Mouse (Mus musculus) CH12.LX (cell line): ENCODE data around the gene Rasgrp3. TPM values are rescaled to one million over a fixed set of nuclear protein-coding genes. Genes with fewer than 3 reads are reported as not detected.
A peak's percentile ranks its signal among the peaks of the same experiment; 100 is the strongest.

Experiments
- DNase-seq: peaks from one replicate; pipeline ENCODE4 v3.0.0-alpha.2; 2013; ENCODE audit errors: extremely low read depth
- H3K27ac ChIP-seq: 2 replicates; pipeline ENCODE4 v1.5.1; 2012; ENCODE audit warnings: low read depth, mild to moderate bottlenecking, control low read depth, moderate library complexity; ENCODE audit not compliant: insufficient read depth
- H3K27me3 ChIP-seq: replicated peaks from 2 replicates; pipeline ENCODE3; 2012; ENCODE audit warnings: inconsistent platforms
- H3K36me3 ChIP-seq, 2 experiments: replicated peaks in 1 of 2; 2 replicates each; pipeline versions ENCODE3 to v1.6.1; 2012; ENCODE audit warnings: inconsistent platforms in 1 of 2, low read length in 1 of 2, mild to moderate bottlenecking in 1 of 2, mixed read lengths in 1 of 2, moderate library complexity in 1 of 2; ENCODE audit not compliant: control insufficient read depth in 1 of 2, insufficient read depth in 1 of 2
- H3K4me1 ChIP-seq, 2 experiments: 2 replicates each; pipeline ENCODE4 v1.6.1; 2012; ENCODE audit warnings: inconsistent platforms in 1 of 2, moderate library complexity in 1 of 2; ENCODE audit not compliant: insufficient read depth in 2 of 2, control insufficient read depth in 1 of 2
- H3K4me2 ChIP-seq: 2 replicates; pipeline ENCODE4 v1.6.1; 2012; ENCODE audit warnings: low read depth, mild to moderate bottlenecking, control low read depth; ENCODE audit not compliant: poor library complexity, insufficient read depth, severe bottlenecking
- H3K4me3 ChIP-seq, 3 experiments: fragments of 150-350 bp in 1 of 3; sonication (generic) in 1 of 3; replicated peaks in 1 of 3; 2 replicates each; pipeline versions ENCODE3 to v1.5.1; 2011 to 2012; ENCODE audit warnings: low read depth in 2 of 3, low read length in 2 of 3, mild to moderate bottlenecking in 2 of 3, moderate library complexity in 2 of 3, control low read depth in 1 of 3, improper control_type of control experiment in 1 of 3, inconsistent platforms in 1 of 3, mixed read lengths in 1 of 3; ENCODE audit not compliant: poor library complexity in 1 of 3
- H3K79me2 ChIP-seq: replicated peaks from 2 replicates; pipeline ENCODE4 v1.6.1; 2012; ENCODE audit warnings: mild to moderate bottlenecking, moderate library complexity; ENCODE audit not compliant: control insufficient read depth, poor library complexity, insufficient read depth, severe bottlenecking; ENCODE audit errors: extremely low read depth
- H3K9ac ChIP-seq: 2 replicates; pipeline ENCODE4 v1.6.1; 2012; ENCODE audit warnings: low read depth, mild to moderate bottlenecking, control low read depth, moderate library complexity; ENCODE audit not compliant: insufficient read depth
- H3K9me3 ChIP-seq: replicated peaks from 2 replicates; pipeline ENCODE3; 2012; ENCODE audit warnings: low read length, inconsistent platforms, mixed read lengths
- BHLHE40 ChIP-seq: IDR thresholded peaks from 2 replicates; pipeline ENCODE4 v1.6.1; 2011; ENCODE audit warnings: mild to moderate bottlenecking, low read depth, low read length, improper control_type of control experiment
- CHD1 ChIP-seq: IDR thresholded peaks from 2 replicates; pipeline ENCODE4 v1.6.1; 2012; ENCODE audit warnings: low read depth, low read length, improper control_type of control experiment, inconsistent platforms
- E2F4 ChIP-seq: IDR thresholded peaks from 2 replicates; pipeline ENCODE4 v1.6.1; 2011; ENCODE audit warnings: low read depth, low read length, improper control_type of control experiment; ENCODE audit not compliant: insufficient replicate concordance
- ETS1 ChIP-seq: conservative IDR thresholded peaks from 2 replicates; pipeline ENCODE4 v1.6.1; 2012; ENCODE audit warnings: low read depth, mild to moderate bottlenecking, inconsistent platforms, low read length, improper control_type of control experiment, moderate library complexity
- GABPA ChIP-seq: IDR thresholded peaks from 2 replicates; pipeline ENCODE4 v1.6.1; 2012; ENCODE audit warnings: low read depth, low read length, improper control_type of control experiment, inconsistent platforms; ENCODE audit not compliant: insufficient replicate concordance
- JUND ChIP-seq: conservative IDR thresholded peaks from 2 replicates; pipeline ENCODE4 v1.6.1; 2011; ENCODE audit warnings: low read depth, low read length, improper control_type of control experiment
- MAFK ChIP-seq: IDR thresholded peaks from 2 replicates; pipeline ENCODE4 v1.6.1; 2011; ENCODE audit warnings: low read length, improper control_type of control experiment; ENCODE audit not compliant: insufficient replicate concordance
- MAX ChIP-seq: IDR thresholded peaks from 2 replicates; pipeline ENCODE4 v1.6.1; 2011; ENCODE audit warnings: low read length, improper control_type of control experiment
- MEF2A ChIP-seq: IDR thresholded peaks from 2 replicates; pipeline ENCODE4 v1.6.1; 2014; ENCODE audit warnings: low read depth, mild to moderate bottlenecking, inconsistent platforms, low read length, improper control_type of control experiment, borderline replicate concordance
- MXI1 ChIP-seq: IDR thresholded peaks from 2 replicates; pipeline ENCODE4 v1.6.1; 2011; ENCODE audit warnings: mild to moderate bottlenecking, low read depth, low read length, improper control_type of control experiment
- MYC ChIP-seq: IDR thresholded peaks from 2 replicates; pipeline ENCODE4 v1.6.1; 2011; ENCODE audit warnings: low read depth, mild to moderate bottlenecking, improper control_type of control experiment, low read length
- NELFE ChIP-seq: IDR thresholded peaks from 2 replicates; pipeline ENCODE4 v1.6.1; 2011; ENCODE audit warnings: low read depth, low read length, improper control_type of control experiment
- NRF1 ChIP-seq: IDR thresholded peaks from 2 replicates; pipeline ENCODE4 v1.6.1; 2014; ENCODE audit warnings: low read depth, mild to moderate bottlenecking, inconsistent platforms, low read length, improper control_type of control experiment, moderate library complexity
- PAX5 ChIP-seq: IDR thresholded peaks from 2 replicates; pipeline ENCODE4 v1.6.1; 2012; ENCODE audit warnings: low read length, inconsistent platforms, mixed read lengths
- POLR2A ChIP-seq: IDR thresholded peaks from 2 replicates; pipeline ENCODE4 v1.6.1; 2011; ENCODE audit warnings: low read depth, mild to moderate bottlenecking, improper control_type of control experiment, low read length
- POLR2AphosphoS2 ChIP-seq: IDR thresholded peaks from 2 replicates; pipeline ENCODE4 v1.6.1; 2011; ENCODE audit warnings: low read depth, low read length, improper control_type of control experiment
- RAD21 ChIP-seq: IDR thresholded peaks from 2 replicates; pipeline ENCODE4 v1.6.1; 2011; ENCODE audit warnings: low read depth, mild to moderate bottlenecking, low read length, improper control_type of control experiment, moderate library complexity
- SIN3A ChIP-seq: IDR thresholded peaks from 2 replicates; pipeline ENCODE4 v1.6.1; 2012; ENCODE audit warnings: low read length, improper control_type of control experiment, inconsistent platforms
- SMC3 ChIP-seq: IDR thresholded peaks from 2 replicates; pipeline ENCODE4 v1.6.1; 2011; ENCODE audit warnings: low read depth, low read length, improper control_type of control experiment
- TBP ChIP-seq: conservative IDR thresholded peaks from 2 replicates; pipeline ENCODE4 v1.6.1; 2011; ENCODE audit warnings: low read depth, low read length, improper control_type of control experiment
- TCF12 ChIP-seq: IDR thresholded peaks from 2 replicates; pipeline ENCODE4 v1.6.1; 2014; ENCODE audit warnings: low read depth, mild to moderate bottlenecking, inconsistent platforms, low read length, improper control_type of control experiment
- UBTF ChIP-seq: IDR thresholded peaks from 2 replicates; pipeline ENCODE4 v1.6.1; 2012; ENCODE audit warnings: low read depth, mild to moderate bottlenecking, inconsistent platforms, low read length, improper control_type of control experiment, moderate library complexity
- USF2 ChIP-seq: conservative IDR thresholded peaks from 2 replicates; pipeline ENCODE4 v1.6.1; 2011; ENCODE audit warnings: low read depth, low read length, improper control_type of control experiment
- ZC3H11A ChIP-seq: IDR thresholded peaks from 2 replicates; pipeline ENCODE4 v1.6.1; 2012; ENCODE audit warnings: low read depth, mild to moderate bottlenecking, inconsistent platforms, low read length, improper control_type of control experiment
- ZKSCAN1 ChIP-seq: IDR thresholded peaks from 2 replicates; pipeline ENCODE4 v1.6.1; 2012; ENCODE audit warnings: low read depth, inconsistent platforms, low read length, improper control_type of control experiment, borderline replicate concordance
- ZNF384 ChIP-seq: IDR thresholded peaks from 2 replicates; pipeline ENCODE4 v1.6.1; 2012; ENCODE audit warnings: low read depth, low read length, improper control_type of control experiment, inconsistent platforms
- dilution Hi-C: fragments of 300-500 bp; cut with MboI; formaldehyde crosslinking; loops from 2 replicates; pipeline ENCODE4 v1.14.3; 2020; ENCODE audit warnings: low sequenced_read_pairs; ENCODE audit not compliant: extremely low pct_unique_long_range_greater_than_20kb, extremely low pct_ligation_motif_present
- in situ Hi-C: fragments of 300-500 bp; cut with MboI; formaldehyde crosslinking; loops from 3 replicates; pipeline ENCODE4 v1.14.3; 2019; ENCODE audit warnings: low sequenced_read_pairs, low pct_ligation_motif_present, low pct_unique_long_range_greater_than_20kb, mixed read lengths
- polyA plus RNA-seq: library from polyadenylated mRNA; unstranded; fragments of >175 nt; gene quantifications from 2 replicates; pipeline ENCODE4 v1.2.1, GENCODE M21; 2012; ENCODE audit warnings: low read depth; ENCODE audit not compliant: insufficient read length
- total RNA-seq, 2 experiments: library from RNA; depleted of rRNA; stranded (reverse); fragments of 300-350 nt in 1 of 2; fragments of >200 nt in 1 of 2; gene quantifications; 2 replicates each; pipeline ENCODE4 v1.2.3; 2012 to 2014

Gene Rasgrp3
- total and polyA plus RNA-seq, 3 experiments: 79.6 to 164 (median 161) TPM

- H3K4me2 ChIP-seq: peak overlapping the region; percentile 91
- H3K4me1 ChIP-seq: peaks cover 12 to 52% of the 10 kb centered on the region in 2 experiments; a peak in 3 of 4 replicates
- dilution Hi-C loops: no loop called here
- TF ChIP-seq NELFE: 0 out of 2 replicates have a peak, but pooled peaks have one; percentile 29
- 0 out of 2 replicates have a peak, but pooled peaks have one; percentile 32 for TF ChIP-seq MEF2A
- TF ChIP-seq POLR2AphosphoS2: 0 out of 2 replicates have a peak, but pooled peaks have one; percentile 33
- TF ChIP-seq E2F4: no peak
- TF ChIP-seq ZC3H11A: no peak
- peak; percentile 71 for TF ChIP-seq BHLHE40
- 0 out of 2 replicates have a peak, but pooled peaks have one; percentile 6 for TF ChIP-seq ETS1
- peak; percentile 65; the same call in 1 of the 2 replicates for TF ChIP-seq CHD1
- no peak for TF ChIP-seq PAX5
- peak; percentile 41; the same call in 1 of the 2 replicates for TF ChIP-seq SIN3A
- no peak for TF ChIP-seq GABPA
- peak; percentile 63 for TF ChIP-seq POLR2A
- TF ChIP-seq MXI1: 0 out of 2 replicates have a peak, but pooled peaks have one; percentile 16
- peak; percentile 65 for TF ChIP-seq TCF12
- no peak for TF ChIP-seq MAFK
- TF ChIP-seq TBP: 0 out of 2 replicates have a peak, but pooled peaks have one; percentile 48
- TF ChIP-seq ZNF384: peak; percentile 61; the same call in 1 of the 2 replicates
- no peak for TF ChIP-seq ZKSCAN1
- TF ChIP-seq UBTF: no peak
- TF ChIP-seq RAD21: no peak
- TF ChIP-seq MYC: no peak
- no peak for TF ChIP-seq JUND
- 0 out of 2 replicates have a peak, but pooled peaks have one; percentile 15 for TF ChIP-seq MAX
- TF ChIP-seq NRF1: peak; percentile 89
- TF ChIP-seq USF2: no peak
- no peak for TF ChIP-seq SMC3
- H3K27me3 ChIP-seq: no peaks in the 10 kb centered on the region
- H3K9me3 ChIP-seq: no peaks in the 10 kb centered on the region
- H3K36me3 ChIP-seq: peaks cover 0 to 14% of the 10 kb centered on the region in 2 experiments
- peak; percentile 88 for DNase-seq
- peaks cover 60% of the 10 kb centered on the region for H3K79me2 ChIP-seq
- H3K27ac ChIP-seq: peak overlapping the region; percentile 81
- H3K4me3 ChIP-seq: peak overlapping the region; percentile 45 to 83 (median 61)
- in situ Hi-C loops: loop anchor here (5.0 kb wide), 1 partner anchor 39 kb away; no protein-coding TSS in a partner anchor
- peak overlapping the region; percentile 88 for H3K9ac ChIP-seq
Measured at GRCm38 (mm10) chr17:75468479-75469114, 32.9 kb downstream of the Rasgrp3 start.
